Mouse (Mus musculus) heart, adult 2 months (tissue): ENCODE measurements around the gene Zswim4. TPM values are rescaled to one million over a fixed set of nuclear protein-coding genes. Genes with fewer than 3 reads are reported as not detected.

Experiments
- DNase-seq, 2 experiments: peaks; one replicate each; pipeline ENCODE4 v3.0.0; 2021
- H3K27ac ChIP-seq: fragments of 200-600 bp; 2 replicates; pipeline ENCODE4 v1.8.1; 2022
- H3K27me3 ChIP-seq: fragments of 200-500 bp; 2 replicates; pipeline ENCODE4 v1.6.1; 2012; ENCODE audit warnings: mild to moderate bottlenecking, low read length, inconsistent platforms, mixed read lengths; ENCODE audit not compliant: control insufficient read depth, insufficient read depth
- H3K36me3 ChIP-seq: fragments of 200-500 bp; 2 replicates; pipeline ENCODE4 v1.6.1; 2012; ENCODE audit warnings: low read length, inconsistent platforms; ENCODE audit not compliant: control insufficient read depth, insufficient read depth
- H3K4me1 ChIP-seq: fragments of 200-500 bp; 2 replicates; pipeline ENCODE4 v1.6.1; 2011; ENCODE audit warnings: low read length; ENCODE audit not compliant: control insufficient read depth, insufficient read depth
- H3K4me3 ChIP-seq: fragments of 200-600 bp; 2 replicates; pipeline ENCODE4 v1.8.1; 2022
- H3K79me2 ChIP-seq: fragments of 200-500 bp; replicated peaks from 2 replicates; pipeline ENCODE4 v1.6.1; 2012; ENCODE audit warnings: mild to moderate bottlenecking, inconsistent platforms, low read length, moderate library complexity, mixed read lengths; ENCODE audit not compliant: control insufficient read depth, insufficient read depth
- H3K9ac ChIP-seq: fragments of 200-500 bp; 2 replicates; pipeline ENCODE4 v1.6.1; 2012; ENCODE audit warnings: low read depth, mild to moderate bottlenecking, control low read depth, inconsistent platforms, low read length, mixed read lengths
- CTCF ChIP-seq: fragments of 200-600 bp; IDR thresholded peaks from 2 replicates; pipeline ENCODE4 v1.8.1; 2022; ENCODE audit warnings: antibody characterized with exemption, mild to moderate bottlenecking, moderate library complexity
- EP300 ChIP-seq: fragments of 200-500 bp; IDR thresholded peaks from 2 replicates; pipeline ENCODE4 v1.6.1; 2011; ENCODE audit warnings: low read depth, low read length, control low read depth; ENCODE audit not compliant: insufficient read depth
- POLR2A ChIP-seq: fragments of 200-500 bp; IDR thresholded peaks from 2 replicates; pipeline ENCODE4 v1.6.1; 2011; ENCODE audit warnings: mild to moderate bottlenecking, low read depth, low read length, control low read depth; ENCODE audit not compliant: insufficient read depth
- WGBS: fragments of 180-500 bp; shearing (Covaris S2); methylation state at CpG from one replicate; pipeline ENCODE4 v1.1.7; 2018; 5-methylcytosine and 5-hydroxymethylcytosine counted together
- intact Hi-C: fragments of 180-260 bp; cut with DNase I; formaldehyde crosslinking; loops from one replicate; pipeline ENCODE4 v1.15.1; 2025
- polyA plus RNA-seq: library from polyadenylated mRNA; depleted of rRNA; stranded (reverse); fragments of >200 nt; gene quantifications from 2 replicates; pipeline ENCODE4 v1.2.3, GENCODE M21; 2012
- total RNA-seq, 2 experiments: library from RNA; stranded (reverse); gene quantifications; 2 replicates each; pipeline ENCODE4 v1.2.3; 2021

The Zswim4 gene
- total and polyA plus RNA-seq, 3 experiments = 6.8 to 10.4 (median 8.2) TPM

DNA sequence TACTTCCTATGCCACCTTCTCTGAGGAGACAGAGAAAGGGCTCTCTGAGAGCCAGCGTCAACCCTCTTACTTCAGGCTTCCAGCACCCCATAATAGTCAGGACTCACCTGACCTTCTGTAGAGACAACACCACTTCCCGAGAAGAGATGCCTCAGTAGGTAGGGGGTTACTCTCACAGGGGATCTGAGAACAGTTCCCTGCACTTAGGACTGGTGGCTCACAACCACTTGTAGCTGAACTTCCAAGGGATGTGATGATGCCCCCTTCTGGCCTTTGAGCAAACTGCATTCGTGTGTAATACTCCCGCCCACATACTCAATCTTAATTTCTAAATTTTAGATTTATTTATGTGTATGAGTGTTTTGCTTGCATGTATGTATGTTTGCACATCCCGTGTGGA, 43.3 kb downstream of the Zswim4 start:
- Histone ChIP-seq H3K36me3 (no peaks in the 10 kb centered on the region; the same call in 1 of the 2 replicates), H3K27me3 (no peaks in the 10 kb centered on the region), H3K79me2 (no peaks in the 10 kb centered on the region), H3K4me1 (peaks cover 18% of the 10 kb centered on the region), H3K27ac (peak overlapping the region; percentile 97), H3K9ac (no peak overlapping the region), H3K4me3 (no peak overlapping the region)
- intact Hi-C loops = no loop called here
- DNase-seq = no peak
- 95% methylated on average over 5 of the region's 5 CpGs for WGBS
- TF ChIP-seq EP300 (no peak), CTCF (peak; percentile 57), POLR2A (no peak)

DNA sequence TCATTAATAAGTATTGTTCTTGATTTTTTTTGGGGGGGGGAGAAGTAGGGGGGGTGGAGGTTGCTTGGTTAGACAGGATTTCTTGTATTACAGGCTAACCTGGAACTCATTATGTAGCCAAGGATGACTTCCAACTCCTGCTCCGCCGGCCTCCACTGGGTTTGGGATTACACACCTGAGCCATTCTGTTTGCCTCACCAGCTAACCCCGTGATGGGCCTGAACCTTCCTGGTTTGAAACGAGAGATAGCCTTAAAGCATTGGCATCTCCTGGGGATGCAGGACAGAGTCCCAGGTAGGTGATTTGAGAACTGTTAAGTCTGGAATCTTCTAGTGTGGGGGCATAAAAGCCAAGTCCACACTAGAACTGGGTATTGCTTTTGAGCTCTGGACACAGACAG, 43.7 kb downstream of the Zswim4 start:
- no peak overlapping the region for H3K4me3 ChIP-seq
- H3K27me3 ChIP-seq = no peaks in the 10 kb centered on the region
- no peaks in the 10 kb centered on the region; the same call in 1 of the 2 replicates for H3K36me3 ChIP-seq
- no peak for TF ChIP-seq EP300
- TF ChIP-seq CTCF = no peak
- no peak for TF ChIP-seq POLR2A
- intact Hi-C loops = no loop called here
- no peak for DNase-seq
- 76% methylated on average over 4 of the region's 4 CpGs for WGBS
- H3K79me2 ChIP-seq = no peaks in the 10 kb centered on the region
- H3K27ac ChIP-seq = peak overlapping the region; percentile 97
- H3K4me1 ChIP-seq = peaks cover 18% of the 10 kb centered on the region
- no peak overlapping the region for H3K9ac ChIP-seq

DNA sequence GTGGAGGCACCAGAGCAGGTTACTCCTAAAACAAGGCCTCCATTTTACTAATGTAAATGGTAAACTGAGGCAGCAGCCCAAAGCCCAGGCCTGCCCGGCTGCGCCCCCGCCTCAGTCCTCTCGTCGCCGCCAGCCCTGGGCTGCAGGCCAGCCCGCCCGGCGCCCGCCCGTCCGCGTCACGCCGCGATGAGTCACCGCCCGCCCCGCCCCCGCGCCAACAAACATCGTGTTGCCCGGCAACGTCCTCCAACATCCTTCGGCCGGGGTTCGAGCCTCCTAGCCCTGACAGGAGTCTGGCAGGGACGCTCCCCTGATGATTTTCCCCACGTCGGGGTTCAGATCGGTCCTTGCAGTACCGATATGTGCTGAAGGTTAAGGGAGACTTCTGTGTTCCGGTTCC, 44.3 kb downstream of the Zswim4 start:
- peaks cover 18% of the 10 kb centered on the region for H3K4me1 ChIP-seq
- no peaks in the 10 kb centered on the region for H3K79me2 ChIP-seq
- peak overlapping the region; percentile 79 for H3K9ac ChIP-seq
- TF ChIP-seq EP300 (peak; percentile 52; the same call in 1 of the 2 replicates), CTCF (no peak), POLR2A (no peak; the same call in 1 of the 2 replicates)
- H3K4me3 ChIP-seq = peak overlapping the region; percentile 56
- 2% methylated on average over 33 of the region's 33 CpGs for WGBS
- H3K36me3 ChIP-seq = no peaks in the 10 kb centered on the region; the same call in 1 of the 2 replicates
- peak overlapping the region; percentile 97 for H3K27ac ChIP-seq
- H3K27me3 ChIP-seq = no peaks in the 10 kb centered on the region
- peak; percentile 90 to 93 for DNase-seq
- intact Hi-C loops = no loop called here

DNA sequence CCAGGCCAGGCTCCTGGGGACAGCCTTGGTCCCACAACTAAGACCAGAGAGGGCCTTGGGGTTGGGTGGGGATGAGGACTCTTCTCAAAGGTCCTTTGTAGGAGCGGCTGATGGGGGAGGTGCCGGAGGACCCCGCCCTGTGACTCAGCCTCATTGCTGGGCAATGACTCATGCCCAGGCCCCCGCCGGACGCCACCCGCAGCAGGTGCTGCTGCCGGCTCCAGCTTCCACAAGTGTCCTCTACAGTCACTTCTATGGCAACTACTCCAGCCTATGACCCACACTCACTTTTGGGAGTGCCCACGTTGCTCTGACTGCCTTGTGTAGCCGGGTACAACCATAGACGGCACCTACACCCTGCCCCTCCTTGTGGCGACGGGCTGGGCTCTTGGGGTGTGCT, 44.8 kb downstream of the Zswim4 start:
- intact Hi-C loops = no loop called here
- Histone ChIP-seq H3K4me1 (peaks cover 17% of the 10 kb centered on the region), H3K79me2 (no peaks in the 10 kb centered on the region), H3K4me3 (peak overlapping the region; percentile 56), H3K27me3 (no peaks in the 10 kb centered on the region), H3K9ac (peak overlapping the region; percentile 79), H3K27ac (peak overlapping the region; percentile 97), H3K36me3 (no peaks in the 10 kb centered on the region; the same call in 1 of the 2 replicates)
- TF ChIP-seq EP300 = peak; percentile 91
- TF ChIP-seq POLR2A = peak; percentile 53; the same call in 1 of the 2 replicates
- TF ChIP-seq CTCF = no peak
- peak; percentile 83 to 90 for DNase-seq
- 7% methylated on average over 13 of the region's 13 CpGs for WGBS

DNA sequence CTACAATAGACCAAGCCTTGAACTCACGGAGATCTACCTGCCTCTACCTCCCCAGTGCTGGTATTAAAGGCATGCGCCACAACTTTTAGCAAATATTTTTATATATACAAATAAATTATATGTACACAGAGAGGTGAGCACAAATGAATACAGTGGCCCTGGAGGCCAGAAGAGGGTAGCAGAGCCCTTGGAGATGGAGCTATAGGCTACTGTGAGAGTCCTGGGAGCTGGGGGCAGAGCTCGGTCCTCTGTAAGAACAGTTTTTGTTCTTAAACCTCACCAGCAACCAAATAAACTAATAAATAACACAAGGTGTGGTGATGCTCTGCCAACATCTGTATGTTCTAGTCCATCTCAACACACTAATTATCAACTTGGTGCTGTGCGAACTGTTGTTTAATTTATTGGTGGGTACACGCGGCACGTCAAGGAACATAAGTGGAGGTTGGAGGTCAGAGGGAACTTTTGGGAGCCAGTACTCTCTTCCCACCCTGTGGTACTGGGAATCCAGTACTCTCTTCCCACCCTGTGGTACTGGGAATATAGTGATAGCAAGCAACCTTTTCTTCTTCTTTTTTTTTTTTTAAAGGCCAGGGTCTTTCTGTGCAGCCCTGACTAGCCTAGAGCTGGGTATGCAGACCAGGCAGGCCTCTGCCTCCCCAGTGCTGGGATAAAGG, 46.5 kb downstream of the Zswim4 start:
- Histone ChIP-seq H3K27me3 (no peaks in the 10 kb centered on the region), H3K9ac (no peak overlapping the region), H3K79me2 (no peaks in the 10 kb centered on the region), H3K27ac (peak overlapping the region; percentile 97), H3K4me1 (peaks cover 17% of the 10 kb centered on the region), H3K36me3 (no peaks in the 10 kb centered on the region; the same call in 1 of the 2 replicates), H3K4me3 (no peak overlapping the region)
- DNase-seq = no peak
- TF ChIP-seq POLR2A (no peak), EP300 (no peak), CTCF (peak; percentile 59)
- intact Hi-C loops = no loop called here
- 95% methylated on average over 7 of the region's 7 CpGs for WGBS

DNA sequence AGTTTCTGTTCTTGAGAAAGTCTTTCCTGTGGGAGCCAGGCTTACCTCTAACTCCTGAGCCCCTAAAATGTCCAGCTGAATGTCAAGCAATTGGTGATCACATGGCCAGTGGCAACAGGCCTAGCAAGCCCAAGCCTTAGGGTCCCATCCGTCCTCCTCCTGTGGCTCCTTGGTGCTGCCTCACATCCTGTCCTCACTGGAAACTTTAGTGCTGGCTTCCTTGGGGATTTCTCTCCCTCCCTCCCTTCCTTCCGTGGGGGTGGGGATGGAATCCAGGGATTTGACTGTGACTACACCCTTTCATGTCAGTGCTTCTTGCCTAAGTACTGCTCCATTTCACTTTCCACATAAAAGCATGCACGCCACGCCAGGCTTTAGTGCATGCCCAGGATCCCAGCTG, 47.3 kb downstream of the Zswim4 start:
- peak; percentile 83 to 85 for DNase-seq
- Histone ChIP-seq H3K36me3 (no peaks in the 10 kb centered on the region; the same call in 1 of the 2 replicates), H3K79me2 (no peaks in the 10 kb centered on the region), H3K27me3 (no peaks in the 10 kb centered on the region), H3K27ac (peak overlapping the region; percentile 97), H3K4me1 (peaks cover 17% of the 10 kb centered on the region), H3K9ac (0 out of 2 replicates have a peak overlapping the region, but pooled peaks have one; percentile 17), H3K4me3 (no peak overlapping the region)
- intact Hi-C loops = loop anchor here (1.0 to 10.0 kb wide), 2 partner anchors 15 to 445 kb away; partner anchors contain the start of gene Adgre5
- TF ChIP-seq CTCF (no peak), POLR2A (peak; percentile 87), EP300 (peak; percentile 99)
- WGBS = 32% methylated on average over 4 of the region's 4 CpGs
